Mouse (Mus musculus): ENCODE measurements around the gene Iqcf3.

Iqcf3 gene

DNA sequence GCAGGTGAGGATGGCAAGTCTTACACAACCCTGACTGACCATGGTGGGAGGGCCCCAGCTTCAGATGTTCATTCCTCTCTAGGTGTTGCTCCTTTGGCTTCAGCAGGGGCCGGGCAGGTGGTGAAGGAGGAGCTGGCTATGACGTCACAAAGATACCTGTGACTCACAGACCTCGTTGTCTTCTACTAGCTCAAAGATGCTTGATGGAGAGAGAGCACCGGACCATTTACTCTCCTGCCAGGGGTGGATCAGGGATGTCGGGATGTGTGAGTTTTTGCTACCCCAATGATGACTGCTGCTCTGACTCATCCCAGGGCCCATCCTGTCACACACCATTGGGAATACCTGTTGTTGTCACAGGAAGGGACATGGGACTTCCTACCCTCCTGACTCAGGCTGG, at the start of gene Iqcf3:
Gene Iqcf3, minus strand, starts transcription at position 101 of the 400 bp plus-strand sequence.
- in situ Hi-C loops (cut with MseI, MboI), result loop anchor here in 1 of 2 experiments (5.0 kb wide), 1 partner anchor 51 kb away; no protein-coding TSS in a partner anchor

DNA sequence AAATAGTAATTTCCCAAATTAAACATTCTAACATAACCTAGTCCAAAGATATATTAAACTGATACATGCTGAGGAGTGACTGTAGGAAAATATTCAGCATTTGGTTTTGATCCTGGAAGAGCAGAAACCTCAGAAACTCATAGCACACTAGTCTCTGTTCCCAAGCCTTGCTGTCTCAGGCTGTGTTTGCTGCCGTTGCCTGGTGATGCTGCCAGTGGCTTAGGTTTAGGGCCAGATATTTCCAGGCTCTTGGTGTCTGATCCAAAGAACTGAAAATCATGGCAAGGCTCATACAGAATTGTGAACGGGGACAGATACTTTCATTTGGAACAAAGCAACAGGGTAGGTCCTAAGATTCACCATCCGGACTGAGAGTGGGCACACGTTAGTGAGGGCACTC, 49.3 kb upstream of the Iqcf3 start:
- in situ Hi-C loops (cut with MseI, MboI), result loop anchor here in 1 of 2 experiments (5.0 kb wide), 1 partner anchor 48 kb away; the partner anchor contains the start of gene Iqcf3

DNA sequence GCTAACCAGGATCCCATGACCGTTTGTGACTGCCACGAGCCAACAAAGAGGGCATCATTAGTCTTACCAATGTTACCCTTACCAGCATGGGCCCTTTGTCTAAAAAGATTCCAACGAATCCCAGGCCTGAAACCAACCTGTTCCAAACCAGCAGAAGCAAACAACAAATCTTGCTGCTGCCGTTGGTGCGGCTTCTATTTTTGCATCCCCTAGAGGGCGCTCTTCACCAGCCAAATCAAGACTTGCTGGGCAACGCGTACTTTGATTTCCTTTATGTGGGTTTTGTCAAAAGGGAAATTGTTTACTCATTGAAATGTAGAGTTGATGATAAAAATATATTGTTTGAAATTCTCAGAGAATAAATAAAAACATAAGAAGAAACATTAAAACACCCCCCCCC, 39.1 kb upstream of the Iqcf3 start:
- in situ Hi-C loops (cut with MseI, MboI), result loop anchor here in 1 of 2 experiments (5.0 kb wide), 1 partner anchor 42 kb away; no protein-coding TSS in a partner anchor

GRCm38 (mm10) chr9:106598466-106598865, 37.0 kb upstream of the Iqcf3 start:
- in situ Hi-C loops (cut with MseI, MboI), result loop anchor here (5.0 to 10.0 kb wide), 2 partner anchors 64 to 66 kb away; no protein-coding TSS in a partner anchor

DNA sequence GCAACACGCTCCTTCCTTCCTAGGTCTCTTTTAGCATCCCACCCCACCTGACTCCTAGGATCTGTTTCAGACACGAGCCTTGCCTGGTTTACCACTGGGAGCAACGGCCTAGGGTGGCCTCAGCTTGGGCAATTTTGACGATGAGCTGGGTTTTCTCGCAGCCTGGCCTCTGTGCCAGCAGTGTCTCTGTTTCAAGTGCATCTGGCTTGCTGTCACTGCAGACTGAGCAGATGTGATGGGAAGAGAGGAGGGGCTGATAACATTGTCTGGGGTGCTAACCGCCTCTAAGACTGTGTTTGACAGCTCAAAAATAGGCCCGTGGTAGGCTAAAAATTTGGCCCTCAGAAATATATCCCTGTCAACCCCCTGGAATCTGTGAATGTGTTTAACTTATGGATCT, 34.4 kb upstream of the Iqcf3 start:
- in situ Hi-C loops (cut with MseI, MboI), result loop anchor here (5.0 to 10.0 kb wide), 2 partner anchors 61 to 64 kb away; no protein-coding TSS in a partner anchor

GRCm38 (mm10) chr9:106595402-106595801, 34.0 kb upstream of the Iqcf3 start:
- in situ Hi-C loops (cut with MseI, MboI), result loop anchor here (5.0 to 10.0 kb wide), 2 partner anchors 61 to 63 kb away; no protein-coding TSS in a partner anchor

DNA sequence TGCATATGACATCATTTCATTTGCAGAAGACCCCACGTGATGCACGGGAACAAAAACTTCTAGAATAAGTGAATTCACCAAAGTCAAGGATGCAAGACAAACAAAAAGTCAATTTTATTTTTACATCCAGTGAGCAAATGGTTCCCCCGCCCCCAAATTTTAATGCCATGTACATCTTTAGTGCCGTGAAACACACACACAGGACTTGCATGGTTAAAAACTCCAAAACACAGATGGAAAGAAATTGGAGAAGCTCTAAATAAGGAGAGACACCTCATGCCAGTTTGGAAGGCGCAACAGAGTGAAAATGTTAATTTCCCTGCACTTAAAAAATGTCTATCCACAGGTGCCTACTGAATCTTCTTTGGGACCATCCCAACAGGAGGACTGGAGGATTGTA, 30.7 kb upstream of the Iqcf3 start:
- in situ Hi-C loops (cut with MseI, MboI), result loop anchor here in 1 of 2 experiments (10.0 kb wide), 1 partner anchor 57 kb away; no protein-coding TSS in a partner anchor

- in situ Hi-C loops (cut with MseI, MboI), result no loop called here
Measured at GRCm38 (mm10) chr9:106582552-106582951, 21.1 kb upstream of the Iqcf3 start.

- in situ Hi-C loops (cut with MseI, MboI), result no loop called here
Measured at GRCm38 (mm10) chr9:106580016-106580415, 18.6 kb upstream of the Iqcf3 start.

DNA sequence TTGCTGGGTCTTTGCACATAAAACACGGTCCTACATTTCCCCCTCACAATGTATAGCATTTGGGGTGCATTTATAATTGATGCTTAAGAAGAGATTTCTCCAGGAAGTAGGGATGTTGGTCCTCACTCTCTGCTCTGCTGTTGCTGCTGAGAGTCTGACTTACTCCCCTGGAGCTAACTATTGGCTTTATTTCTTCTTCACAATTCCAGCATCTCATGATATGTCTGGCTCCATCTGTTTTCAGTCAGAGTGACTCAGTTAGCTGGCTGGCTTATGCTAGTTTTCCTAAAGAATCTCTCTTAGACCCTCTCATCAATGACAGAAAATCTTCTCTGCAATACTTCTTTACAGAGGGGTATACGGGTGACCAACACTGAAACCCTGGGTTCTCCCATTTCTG, 14.7 kb upstream of the Iqcf3 start:
- in situ Hi-C loops (cut with MseI, MboI), result no loop called here

DNA sequence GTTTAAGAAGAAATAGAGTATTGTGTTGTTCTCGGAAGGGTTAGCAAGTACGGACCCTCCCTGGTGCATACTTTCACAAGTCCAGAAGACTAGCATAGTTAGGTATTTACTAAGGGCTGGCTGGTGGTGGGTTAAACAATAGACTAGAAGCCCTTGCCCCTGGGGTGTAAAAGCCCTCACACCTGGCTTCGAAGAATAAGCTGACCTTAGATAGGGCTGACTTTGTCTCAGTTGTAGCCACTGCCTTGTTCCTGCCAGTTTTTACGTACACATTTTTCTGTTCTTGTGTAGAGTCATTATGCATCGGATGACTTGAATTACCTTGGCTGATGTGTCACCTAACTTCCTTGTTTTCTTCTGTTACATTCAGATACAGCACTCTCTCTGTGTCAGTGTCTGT, 11.9 kb upstream of the Iqcf3 start:
- in situ Hi-C loops (cut with MseI, MboI), result no loop called here

DNA sequence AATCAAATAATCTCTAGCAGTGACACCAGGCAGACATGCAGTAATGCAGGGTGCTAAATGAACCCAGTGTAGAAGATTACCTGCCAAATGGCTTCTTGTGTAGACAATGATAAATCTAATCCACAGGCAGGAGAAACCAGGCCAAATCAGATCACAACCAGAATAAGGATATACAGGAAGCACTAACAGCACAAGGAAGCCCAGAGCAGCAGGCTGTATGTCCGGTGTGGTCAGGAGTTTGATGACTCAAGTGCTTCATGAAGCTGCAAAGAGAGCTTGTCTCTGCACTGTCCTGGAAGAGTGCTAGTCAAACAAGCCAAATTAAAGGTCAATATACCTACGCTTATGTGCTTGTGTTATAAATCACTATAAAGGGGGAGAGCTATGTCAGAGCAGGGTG, 10.8 kb upstream of the Iqcf3 start:
- in situ Hi-C loops (cut with MseI, MboI), result no loop called here

DNA sequence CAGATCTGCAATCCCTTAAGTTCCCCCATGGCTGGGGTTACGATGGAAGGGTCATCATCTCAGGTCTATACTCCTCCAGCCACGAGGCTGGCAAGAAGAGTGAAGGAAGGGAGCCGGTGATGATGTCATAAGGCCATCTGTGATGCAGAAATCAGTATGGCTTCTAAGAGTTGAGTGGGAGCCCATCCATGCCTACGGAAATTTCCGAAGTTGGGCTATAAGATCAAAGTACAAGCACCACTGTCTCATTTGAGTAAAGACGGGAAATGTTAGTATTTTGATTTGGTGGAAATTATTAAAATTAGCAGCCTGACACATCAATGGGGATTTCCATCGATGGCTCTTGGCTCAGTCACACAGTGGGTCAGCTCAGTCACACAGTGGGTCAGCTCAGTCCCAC, 9.5 kb upstream of the Iqcf3 start, which contains the start of gene Iqcf4:
Gene Iqcf4, minus strand, starts transcription at position 101 of the 400 bp plus-strand sequence.
- in situ Hi-C loops (cut with MseI, MboI), result no loop called here

GRCm38 (mm10) chr9:106566437-106566836, 5.0 kb upstream of the Iqcf3 start:
- in situ Hi-C loops (cut with MseI, MboI), result no loop called here

- in situ Hi-C loops (cut with MseI, MboI), result loop anchor here in 1 of 2 experiments (5.0 kb wide), 1 partner anchor 48 kb away; no protein-coding TSS in a partner anchor
Measured at GRCm38 (mm10) chr9:106564025-106564424, 2.6 kb upstream of the Iqcf3 start.

DNA sequence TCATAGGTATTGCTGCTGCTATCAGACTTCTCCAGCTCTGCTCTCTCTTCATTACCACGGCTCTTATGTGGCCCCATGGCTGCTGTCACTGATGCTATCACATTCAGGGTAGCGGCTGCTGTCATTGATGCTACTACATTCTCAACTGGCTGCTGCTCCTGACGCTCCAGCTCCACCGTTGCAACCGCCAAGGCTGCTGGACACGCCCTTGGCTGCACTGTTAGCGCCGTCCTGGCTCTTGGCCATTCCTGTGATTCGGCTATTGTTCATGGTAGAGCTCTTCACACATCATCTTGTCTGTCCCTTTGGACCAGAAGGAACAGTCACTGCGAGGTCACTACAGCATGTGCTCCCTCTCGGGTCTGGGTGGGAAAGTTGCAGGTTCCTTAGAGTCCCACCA, 860 bp upstream of the Iqcf3 start:
- in situ Hi-C loops (cut with MseI, MboI), result loop anchor here in 1 of 2 experiments (5.0 kb wide), 1 partner anchor 50 kb away; no protein-coding TSS in a partner anchor

DNA sequence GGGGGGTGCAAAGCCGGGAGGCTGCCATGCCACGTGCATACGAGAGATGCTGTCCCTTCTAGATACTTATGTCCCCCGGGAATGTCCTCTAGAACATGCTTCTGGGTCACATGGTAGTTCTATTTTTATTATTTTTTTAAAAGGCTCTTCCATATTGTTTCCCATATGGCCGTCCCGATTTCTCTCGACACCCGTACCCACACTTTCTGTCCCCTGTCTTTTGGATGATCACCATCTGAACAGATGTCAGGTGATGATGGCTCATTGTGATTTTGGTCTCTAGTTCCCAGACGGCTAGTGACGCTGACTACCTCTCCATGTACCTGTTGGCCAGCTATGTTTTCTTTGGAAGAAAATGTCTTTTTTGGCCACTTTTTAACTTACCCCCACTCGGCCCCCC, 26.5 kb downstream of the Iqcf3 start:
- in situ Hi-C loops (cut with MseI, MboI), result loop anchor here (5.0 to 10.0 kb wide), 3 partner anchors 60 to 107 kb away; no protein-coding TSS in a partner anchor

- in situ Hi-C loops (cut with MseI, MboI), result loop anchor here (5.0 to 10.0 kb wide), 3 partner anchors 61 to 108 kb away; no protein-coding TSS in a partner anchor
Measured at GRCm38 (mm10) chr9:106534296-106534695, 27.1 kb downstream of the Iqcf3 start.

DNA sequence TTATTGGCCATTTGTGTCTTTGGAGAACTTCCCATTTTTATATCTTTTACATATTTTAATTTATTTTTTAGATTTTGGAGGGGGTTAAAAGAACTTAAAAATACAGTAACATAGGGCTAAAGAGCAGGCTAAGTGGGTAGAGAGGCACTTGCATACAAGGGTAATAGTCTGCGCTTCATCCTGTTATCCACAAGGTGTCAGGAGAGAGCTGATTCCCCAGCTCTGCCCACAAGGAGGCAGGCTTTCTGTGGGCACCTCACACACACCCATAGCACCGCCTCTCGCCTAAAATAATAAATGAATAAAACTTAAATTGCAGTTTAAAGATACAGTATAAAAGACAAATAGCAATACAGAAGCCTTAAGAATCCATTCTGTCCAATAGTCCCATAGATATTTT, 29.6 kb downstream of the Iqcf3 start:
- in situ Hi-C loops (cut with MseI, MboI), result loop anchor here (5.0 to 10.0 kb wide), 3 partner anchors 63 to 110 kb away; no protein-coding TSS in a partner anchor

GRCm38 (mm10) chr9:106519909-106520308, 41.5 kb downstream of the Iqcf3 start:
- in situ Hi-C loops (cut with MseI, MboI), result no loop called here

GRCm38 (mm10) chr9:106519433-106519832, 42.0 kb downstream of the Iqcf3 start:
- in situ Hi-C loops (cut with MseI, MboI), result no loop called here

GRCm38 (mm10) chr9:106514273-106514672, 47.2 kb downstream of the Iqcf3 start, which contains the start of gene Iqcf5:
Gene Iqcf5 (plus strand): TSS chr9:106514573.
- in situ Hi-C loops (cut with MseI, MboI), result no loop called here

- in situ Hi-C loops (cut with MseI, MboI), result no loop called here
Measured at GRCm38 (mm10) chr9:106513566-106513965, 47.9 kb downstream of the Iqcf3 start.
